Mouse (Mus musculus): ENCODE measurements around the gene Defb13. TPM values are rescaled to one million over a fixed set of nuclear protein-coding genes. Genes with fewer than 3 reads are reported as not detected.

Gene Defb13
- polyA plus RNA-seq (2012; rRNA removed) = not detected in 2 replicates

GRCm38 (mm10) chr8:21946462-21946861 lies at the start of gene Defb13:
Defb13 (plus strand) TSS chr8:21946762.

DNA sequence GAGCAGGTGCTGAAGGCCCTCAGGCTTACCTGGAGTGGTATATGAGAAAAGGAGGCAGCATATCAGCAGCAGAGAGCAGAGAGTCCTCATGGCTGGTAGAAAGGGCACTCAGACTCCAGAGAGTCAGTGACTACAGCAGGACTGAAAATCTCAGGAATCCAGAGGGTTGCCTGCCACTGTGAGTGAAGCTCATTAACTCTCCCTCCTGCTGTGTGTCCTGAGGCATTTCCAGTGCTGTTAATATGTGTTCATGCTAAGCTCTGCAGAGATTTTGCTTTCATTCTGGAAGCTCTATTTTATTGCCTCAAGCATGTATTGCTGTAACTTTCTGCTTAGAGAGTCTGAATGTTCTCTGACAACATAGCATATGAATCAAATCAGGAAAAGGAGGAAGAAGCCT lies 40.3 kb upstream of the Defb13 start, which contains the start of gene Defb11:
Defb11 (minus strand) TSS at position 123 of the 400 bp plus-strand sequence.

GRCm38 (mm10) chr8:21932610-21933009 lies 14.0 kb upstream of the Defb13 start, which contains the start of gene Defb15:
Defb15 (minus strand) TSS chr8:21932710.

GRCm38 (mm10) chr8:21938052-21938451 lies 8.5 kb upstream of the Defb13 start, which contains the start of gene Defb35:
Defb35 (plus strand) TSS chr8:21938352.

GRCm38 (mm10) chr8:21958414-21958813 lies 11.9 kb downstream of the Defb13 start, which contains the start of gene Fam90a1a:
Fam90a1a (plus strand) TSS chr8:21958714.

DNA sequence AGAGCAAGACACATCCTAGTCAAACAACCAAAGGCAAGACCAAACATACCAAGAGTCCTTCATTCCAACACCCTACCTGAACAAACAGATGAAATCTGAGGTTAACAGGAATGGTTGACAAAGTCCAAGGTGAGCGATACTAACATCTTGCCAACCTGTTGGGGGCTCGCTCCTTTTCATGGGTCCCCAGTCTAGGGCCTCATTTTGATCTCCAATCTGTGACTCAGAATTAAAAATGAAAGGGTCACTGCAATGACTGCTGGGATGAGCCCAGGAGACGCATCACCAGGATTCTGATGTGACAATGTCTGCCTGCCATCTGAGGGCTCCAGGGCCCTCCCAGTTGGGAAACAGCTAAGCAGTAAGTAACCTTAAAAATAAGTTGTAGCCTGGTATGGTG lies 22.9 kb downstream of the Defb13 start, which contains the start of gene Ccdc70:
Ccdc70 (plus strand) TSS at position 301 of the 400 bp plus-strand sequence.

Other genes with a start within 250 kb of the Defb13 start
- gene AY761184, start 243.1 kb upstream of the Defb13 start, polyA plus RNA-seq (2012; rRNA removed) = not detected in 2 replicates
- not detected in 2 replicates for gene Defa24, start 212.3 kb upstream of the Defb13 start, polyA plus RNA-seq (2012; rRNA removed)
- not detected in 2 replicates for gene Defb50, start 123.2 kb upstream of the Defb13 start, polyA plus RNA-seq (2012; rRNA removed)
- not detected in 2 replicates for gene Defb2, start 106.8 kb upstream of the Defb13 start, polyA plus RNA-seq (2012; rRNA removed)
- not detected in 2 replicates for gene Defb10, start 87.9 kb upstream of the Defb13 start, polyA plus RNA-seq (2012; rRNA removed)
- gene Defb9, start 61.3 kb upstream of the Defb13 start, polyA plus RNA-seq (2012; rRNA removed) = not detected in 2 replicates
- not detected in 2 replicates for gene Defb11, start 40.4 kb upstream of the Defb13 start, polyA plus RNA-seq (2012; rRNA removed)
- gene Defb15, start 14.1 kb upstream of the Defb13 start, polyA plus RNA-seq (2012; rRNA removed) = not detected in 2 replicates
- gene Defb35, start 8.4 kb upstream of the Defb13 start, polyA plus RNA-seq (2012; rRNA removed) = not detected in 2 replicates
- not detected in 2 replicates for gene Fam90a1a, start 12.0 kb downstream of the Defb13 start, polyA plus RNA-seq (2012; rRNA removed)
- not detected in 2 replicates for gene Ccdc70, start 23.0 kb downstream of the Defb13 start, polyA plus RNA-seq (2012; rRNA removed)
- 2.4 and 2.7 TPM in 2 replicates for gene Atp7b, start 113.5 kb downstream of the Defb13 start, polyA plus RNA-seq (2012; rRNA removed)
- 0.44 and 0.65 TPM in 2 replicates for gene Alg11, start 114.0 kb downstream of the Defb13 start, polyA plus RNA-seq (2012; rRNA removed)
- gene Nek5, start 178.3 kb downstream of the Defb13 start, polyA plus RNA-seq (2012; rRNA removed) = 0.05 and 0.08 TPM in 2 replicates
- 0.09 and 0.40 TPM in 2 replicates for gene Nek3, start 219.7 kb downstream of the Defb13 start, polyA plus RNA-seq (2012; rRNA removed)
- gene Ckap2, start 239.1 kb downstream of the Defb13 start, polyA plus RNA-seq (2012; rRNA removed) = 0.77 and 0.80 TPM in 2 replicates
- gene Vps36, start 246.0 kb downstream of the Defb13 start, polyA plus RNA-seq (2012; rRNA removed) = 3.4 and 4.0 TPM in 2 replicates

All from stomach, adult 2 months (tissue).